In the genomic region with DNA sequence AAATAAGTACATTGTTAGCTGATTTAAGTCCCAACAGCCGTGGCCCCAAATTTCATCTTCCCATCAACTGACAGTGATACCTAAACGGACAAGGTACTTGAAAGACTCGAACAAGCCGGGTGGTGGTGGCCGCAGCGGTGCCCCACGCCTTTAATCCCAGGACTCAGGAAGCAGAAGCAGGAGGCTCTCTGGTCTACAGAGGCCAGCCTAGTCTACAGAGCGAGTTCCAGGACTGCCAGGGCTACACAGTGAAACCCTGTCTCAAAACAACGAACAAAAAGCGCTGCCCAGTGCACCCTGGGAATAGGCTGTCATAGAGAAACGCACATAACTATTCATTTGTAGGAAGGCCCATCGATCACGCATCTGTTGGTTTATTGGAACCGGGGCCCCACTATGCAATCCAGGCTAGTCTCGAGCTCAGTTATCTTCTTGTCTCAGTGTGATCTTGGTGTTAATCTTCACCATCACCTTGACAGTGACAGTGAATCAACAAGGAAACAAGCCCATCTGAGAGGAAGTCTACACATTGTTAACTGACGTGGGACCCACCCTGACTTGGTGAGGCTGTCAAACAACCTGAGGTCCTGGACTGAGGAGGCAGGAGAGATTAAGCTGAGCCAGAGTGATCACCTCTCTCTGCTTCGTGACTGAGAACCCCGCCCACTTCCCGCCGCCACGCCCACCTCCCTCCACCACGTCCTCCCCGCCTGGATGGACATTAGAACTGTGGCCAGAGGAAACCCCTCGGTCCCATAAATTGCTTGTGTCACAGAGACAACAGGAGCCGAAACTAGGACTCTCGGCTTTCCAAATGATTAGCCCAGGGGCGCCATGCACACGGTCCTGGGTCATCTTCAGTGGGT, we compare ENCODE assay signal across 10 mouse cellular contexts. TPM values are rescaled to one million over a fixed set of nuclear protein-coding genes. Genes with fewer than 3 reads are reported as not detected.
A peak's percentile ranks its signal among the peaks of the same experiment; 100 is the strongest.
DNase-seq lines count a peak whose midpoint lies in the region; ATAC-seq lines count a peak whose summit lies in the region.
"Had no signal": no experiment of that assay in that cellular context is flagged by ENCODE, and none has a peak within 500 bp of the region (broad histone marks: within the 10 kb centered on the region; RNA-seq: fewer than 3 reads in every experiment).

No protein-coding gene starts in this region.

- H3K4me3 ChIP-seq in hindbrain, embryonic 12.5 days = no peak overlapping the region
- H3K4me3 ChIP-seq in hindbrain, embryonic 11.5 days (ENCODE audit: low read depth, low read length) = no peak overlapping the region
- no peak overlapping the region for H3K4me3 ChIP-seq in forebrain, embryonic 13.5 days
- H3K4me3 ChIP-seq in liver, embryonic 15.5 days (replicated peaks) = no peak overlapping the region
- H3K4me3 ChIP-seq: heart, embryonic 12.5 days had no signal

- H3K4me1 ChIP-seq in hindbrain, embryonic 12.5 days = peaks cover 15% of the 10 kb centered on the region
- no peaks in the 10 kb centered on the region; the same call in none of the 2 replicates for H3K4me1 ChIP-seq in hindbrain, embryonic 11.5 days (replicated peaks; ENCODE audit: control insufficient read depth, insufficient read depth, low read length)
- peaks cover 26% of the 10 kb centered on the region for H3K4me1 ChIP-seq in forebrain, embryonic 13.5 days
- H3K4me1 ChIP-seq in liver, embryonic 15.5 days (replicated peaks) = peaks cover 29% of the 10 kb centered on the region

- H3K27me3 ChIP-seq in hindbrain, embryonic 12.5 days = peaks cover 5% of the 10 kb centered on the region; the same call in 1 of the 2 replicates
- H3K27me3 ChIP-seq in hindbrain, embryonic 11.5 days (ENCODE audit: control insufficient read depth, insufficient read depth, low read length) = peaks cover 3% of the 10 kb centered on the region; the same call in 1 of the 2 replicates
- peaks cover 16% of the 10 kb centered on the region; the same call in 1 of the 2 replicates for H3K27me3 ChIP-seq in forebrain, embryonic 13.5 days
- peaks cover 10% of the 10 kb centered on the region for H3K27me3 ChIP-seq in liver, embryonic 15.5 days

- ATAC-seq in hindbrain, embryonic 12.5 days (ENCODE audit: low FRiP score) = no peak; the same call in 1 of the 2 replicates
- no peak for ATAC-seq in hindbrain, embryonic 11.5 days (ENCODE audit: low FRiP score)
- no peak for ATAC-seq in forebrain, embryonic 13.5 days
- ATAC-seq in liver, embryonic 15.5 days (ENCODE audit: insufficient read depth) = no peak

- no peak for DNase-seq in hindbrain, embryonic 11.5 days (ENCODE audit: low spot score)
- DNase-seq in A20 (ENCODE audit: low read depth, low spot score) = peak; percentile 56
- no peak for DNase-seq in gastrocnemius, postnatal 10 days
- DNase-seq in right cerebral cortex, adult 18-20 months = no peak
- no peak for DNase-seq in cerebellum, postnatal 14 days

- no peaks in the 10 kb centered on the region for H3K36me3 ChIP-seq in hindbrain, embryonic 12.5 days
- H3K36me3 ChIP-seq in hindbrain, embryonic 11.5 days (ENCODE audit: control insufficient read depth, insufficient read depth, low read length) = no peaks in the 10 kb centered on the region
- H3K36me3 ChIP-seq in forebrain, embryonic 13.5 days (ENCODE audit: poor library complexity, severe bottlenecking) = no peaks in the 10 kb centered on the region
- no peaks in the 10 kb centered on the region for H3K36me3 ChIP-seq in liver, embryonic 15.5 days (replicated peaks)
- H3K36me3 ChIP-seq: heart, embryonic 12.5 days had no signal

- H3K9ac ChIP-seq in hindbrain, embryonic 12.5 days = 0 out of 2 replicates have a peak overlapping the region, but pooled peaks have one; percentile 5
- H3K9ac ChIP-seq in hindbrain, embryonic 11.5 days (ENCODE audit: low read depth, low read length) = no peak overlapping the region
- 0 out of 2 replicates have a peak overlapping the region, but pooled peaks have one; percentile 41 for H3K9ac ChIP-seq in forebrain, embryonic 13.5 days
- 0 out of 2 replicates have a peak overlapping the region, but pooled peaks have one; percentile 6 for H3K9ac ChIP-seq in liver, embryonic 15.5 days
- H3K9ac ChIP-seq: heart, embryonic 12.5 days had no signal

- 50% methylated on average over 28 of the region's 28 CpGs for WGBS in hindbrain, embryonic 12.5 days
- WGBS in hindbrain, embryonic 11.5 days = 50% methylated on average over 28 of the region's 28 CpGs
- WGBS in forebrain, embryonic 13.5 days = 52% methylated on average over 28 of the region's 28 CpGs
- 29% methylated on average over 28 of the region's 28 CpGs for WGBS in liver, embryonic 15.5 days (ENCODE audit: insufficient replicate concordance)

- no peak overlapping the region for H3K4me2 ChIP-seq in hindbrain, embryonic 12.5 days (replicated peaks)
- no peak overlapping the region for H3K4me2 ChIP-seq in hindbrain, embryonic 11.5 days (replicated peaks; ENCODE audit: low read depth, low read length)
- peak overlapping the region; percentile 20 for H3K4me2 ChIP-seq in forebrain, embryonic 13.5 days
- peak overlapping the region; percentile 40 for H3K4me2 ChIP-seq in liver, embryonic 15.5 days

- H3K27ac ChIP-seq in hindbrain, embryonic 12.5 days = no peak overlapping the region
- no peak overlapping the region for H3K27ac ChIP-seq in hindbrain, embryonic 11.5 days (ENCODE audit: low read depth, low read length)
- peak overlapping the region; percentile 37; the same call in 1 of the 2 replicates for H3K27ac ChIP-seq in forebrain, embryonic 13.5 days
- no peak overlapping the region for H3K27ac ChIP-seq in liver, embryonic 15.5 days (replicated peaks)

- no peaks in the 10 kb centered on the region for H3K9me3 ChIP-seq in hindbrain, embryonic 12.5 days (replicated peaks)
- H3K9me3 ChIP-seq in hindbrain, embryonic 11.5 days (ENCODE audit: control insufficient read depth, low read length) = no peaks in the 10 kb centered on the region
- H3K9me3 ChIP-seq in forebrain, embryonic 13.5 days (replicated peaks) = no peaks in the 10 kb centered on the region
- H3K9me3 ChIP-seq in liver, embryonic 15.5 days (replicated peaks) = no peaks in the 10 kb centered on the region
- H3K9me3 ChIP-seq: heart, embryonic 12.5 days had no signal

RNA-seq across cellular contexts. Expression of a gene that starts 14.3 kb away (rescaled TPM):
- polyA plus RNA-seq in hindbrain, embryonic 12.5 days (2016; fragmentation: Nextera tagmentation; extraction: Ambion mirVana) = 10.1 and 10.7 TPM in 2 replicates
- polyA plus RNA-seq in hindbrain, embryonic 11.5 days (2014; fragmentation: Nextera tagmentation; extraction: Ambion mirVana) = 6.6 and 7.2 TPM in 2 replicates
- 14.8 and 17.6 TPM in 2 replicates for polyA plus RNA-seq in forebrain, embryonic 13.5 days (2015; fragmentation: Nextera tagmentation; extraction: Ambion mirVana)
- polyA plus RNA-seq in liver, embryonic 15.5 days (2015; fragmentation: Nextera tagmentation; extraction: Ambion mirVana) = 0.36 and 0.41 TPM in 2 replicates
- total RNA-seq in gastrocnemius, postnatal 10 days (2021) = 1 to 10 TPM; 1.7 to 2.0 TPM

RNA-seq across cellular contexts. Expression of a gene that starts 25.0 kb away (rescaled TPM):
- polyA plus RNA-seq in hindbrain, embryonic 12.5 days (2016; fragmentation: Nextera tagmentation; extraction: Ambion mirVana) = 16.4 and 16.7 TPM in 2 replicates
- polyA plus RNA-seq in hindbrain, embryonic 11.5 days (2014; fragmentation: Nextera tagmentation; extraction: Ambion mirVana) = 3.4 and 5.8 TPM in 2 replicates
- 13.4 and 15.0 TPM in 2 replicates for polyA plus RNA-seq in forebrain, embryonic 13.5 days (2015; fragmentation: Nextera tagmentation; extraction: Ambion mirVana)
- polyA plus RNA-seq in liver, embryonic 15.5 days (2015; fragmentation: Nextera tagmentation; extraction: Ambion mirVana) = 0.07 TPM in 1 of 2 replicates, not detected in the other
- total RNA-seq in gastrocnemius, postnatal 10 days (2021) = under 1 TPM; 0.27 to 0.87 TPM
- polyA plus RNA-seq: heart, embryonic 12.5 days; liver, embryonic 16.5 days had no signal

RNA-seq across cellular contexts. Expression of a gene that starts 36.8 kb away (rescaled TPM):
- 33.8 and 37.0 TPM in 2 replicates for polyA plus RNA-seq in hindbrain, embryonic 12.5 days (2016; fragmentation: Nextera tagmentation; extraction: Ambion mirVana)
- polyA plus RNA-seq in hindbrain, embryonic 11.5 days (2014; fragmentation: Nextera tagmentation; extraction: Ambion mirVana) = 9.2 and 11.0 TPM in 2 replicates
- polyA plus RNA-seq in forebrain, embryonic 13.5 days (2015; fragmentation: Nextera tagmentation; extraction: Ambion mirVana) = 33.4 and 37.8 TPM in 2 replicates
- 5.6 and 6.5 TPM in 2 replicates for polyA plus RNA-seq in liver, embryonic 15.5 days (2015; fragmentation: Nextera tagmentation; extraction: Ambion mirVana)
- total RNA-seq in gastrocnemius, postnatal 10 days (2021) = 10 to 100 TPM; 11.5 to 13.3 TPM

RNA-seq across cellular contexts. Expression of a gene that starts 59.6 kb away (rescaled TPM):
- polyA plus RNA-seq in hindbrain, embryonic 12.5 days (2016; fragmentation: Nextera tagmentation; extraction: Ambion mirVana) = 259 and 269 TPM in 2 replicates
- 200 and 210 TPM in 2 replicates for polyA plus RNA-seq in hindbrain, embryonic 11.5 days (2014; fragmentation: Nextera tagmentation; extraction: Ambion mirVana)
- 273 and 305 TPM in 2 replicates for polyA plus RNA-seq in forebrain, embryonic 13.5 days (2015; fragmentation: Nextera tagmentation; extraction: Ambion mirVana)
- 57.0 and 62.9 TPM in 2 replicates for polyA plus RNA-seq in liver, embryonic 15.5 days (2015; fragmentation: Nextera tagmentation; extraction: Ambion mirVana)
- total RNA-seq in gastrocnemius, postnatal 10 days (2021) = 10 to 100 TPM; 82.2 to 84.4 TPM

Comparison
In these comparisons a context has a peak if more than half of its experiments do, and no peak if none do; other contexts are left out.
1. H3K4me2 ChIP-seq: peak in forebrain, embryonic 13.5 days (single experiment) and liver, embryonic 15.5 days (single experiment); none in hindbrain, embryonic 12.5 days (single experiment) and hindbrain, embryonic 11.5 days (single experiment).